Mouse (Mus musculus) ES-Bruce4 (cell line): ENCODE data around the gene Fzd5. TPM values are rescaled to one million over a fixed set of nuclear protein-coding genes. Genes with fewer than 3 reads are reported as not detected.

Source experiments
- H3K27ac ChIP-seq: 2 replicates; pipeline ENCODE4 v1.5.1; 2012; ENCODE audit warnings: low read length, inconsistent platforms; ENCODE audit not compliant: insufficient read depth
- H3K27me3 ChIP-seq: 2 replicates; pipeline ENCODE4 v1.6.1; 2012; ENCODE audit warnings: mild to moderate bottlenecking, low read length, inconsistent platforms; ENCODE audit not compliant: control insufficient read depth, poor library complexity, insufficient read depth, severe bottlenecking
- H3K36me3 ChIP-seq: 2 replicates; pipeline ENCODE4 v1.6.1; 2012; ENCODE audit warnings: inconsistent platforms, mild to moderate bottlenecking, low read length, moderate library complexity; ENCODE audit not compliant: control insufficient read depth, poor library complexity, insufficient read depth, severe bottlenecking
- H3K4me1 ChIP-seq: one replicate; pipeline ENCODE4 v1.8.1; 2011; ENCODE audit warnings: low read length; ENCODE audit not compliant: control insufficient read depth, insufficient read depth
- H3K4me3 ChIP-seq: 2 replicates; pipeline ENCODE4 v1.5.1; 2011; ENCODE audit warnings: low read depth, mild to moderate bottlenecking, low read length
- H3K9ac ChIP-seq: 2 replicates; pipeline ENCODE4 v1.6.1; 2012; ENCODE audit warnings: low read depth, mild to moderate bottlenecking, inconsistent platforms; ENCODE audit not compliant: poor library complexity, severe bottlenecking
- H3K9me3 ChIP-seq: replicated peaks from 2 replicates; pipeline ENCODE4 v1.6.1; 2012; ENCODE audit warnings: mild to moderate bottlenecking, low read length, inconsistent platforms; ENCODE audit not compliant: control insufficient read depth, poor library complexity, insufficient read depth, severe bottlenecking
- CTCF ChIP-seq: IDR thresholded peaks from one replicate; pipeline ENCODE4 v1.8.1; 2011; ENCODE audit warnings: low read depth, low read length
- EP300 ChIP-seq: IDR thresholded peaks from 2 replicates; pipeline ENCODE4 v1.6.1; 2011; ENCODE audit warnings: low read depth, low read length; ENCODE audit not compliant: insufficient read depth
- POLR2A ChIP-seq: IDR thresholded peaks from one replicate; pipeline ENCODE4 v1.8.1; 2011; ENCODE audit warnings: low read length; ENCODE audit not compliant: insufficient read depth
- polyA plus RNA-seq: library from polyadenylated mRNA; stranded (reverse); fragments of >200 nt; gene quantifications from 2 replicates; pipeline ENCODE4 v1.2.4, GENCODE M21; 2011; ENCODE audit warnings: low read depth; ENCODE audit not compliant: missing spikeins, insufficient read depth, insufficient read length

Gene Fzd5
- polyA plus RNA-seq, 1 experiment, result 18.0 TPM

GRCm38 (mm10) chr1:64735781-64736680 lies 1.5 kb downstream of the Fzd5 start:
- Histone ChIP-seq H3K27ac (no peak overlapping the region), H3K9me3 (no peaks in the 10 kb centered on the region), H3K4me1 (no peaks in the 10 kb centered on the region), H3K9ac (peak overlapping the region; percentile 96), H3K27me3 (no peaks in the 10 kb centered on the region), H3K4me3 (peak overlapping the region; percentile 65), H3K36me3 (peaks cover 13% of the 10 kb centered on the region)
- TF ChIP-seq POLR2A (no peak), CTCF (peak; percentile 35), EP300 (0 out of 2 replicates have a peak, but pooled peaks have one; percentile 17)

DNA sequence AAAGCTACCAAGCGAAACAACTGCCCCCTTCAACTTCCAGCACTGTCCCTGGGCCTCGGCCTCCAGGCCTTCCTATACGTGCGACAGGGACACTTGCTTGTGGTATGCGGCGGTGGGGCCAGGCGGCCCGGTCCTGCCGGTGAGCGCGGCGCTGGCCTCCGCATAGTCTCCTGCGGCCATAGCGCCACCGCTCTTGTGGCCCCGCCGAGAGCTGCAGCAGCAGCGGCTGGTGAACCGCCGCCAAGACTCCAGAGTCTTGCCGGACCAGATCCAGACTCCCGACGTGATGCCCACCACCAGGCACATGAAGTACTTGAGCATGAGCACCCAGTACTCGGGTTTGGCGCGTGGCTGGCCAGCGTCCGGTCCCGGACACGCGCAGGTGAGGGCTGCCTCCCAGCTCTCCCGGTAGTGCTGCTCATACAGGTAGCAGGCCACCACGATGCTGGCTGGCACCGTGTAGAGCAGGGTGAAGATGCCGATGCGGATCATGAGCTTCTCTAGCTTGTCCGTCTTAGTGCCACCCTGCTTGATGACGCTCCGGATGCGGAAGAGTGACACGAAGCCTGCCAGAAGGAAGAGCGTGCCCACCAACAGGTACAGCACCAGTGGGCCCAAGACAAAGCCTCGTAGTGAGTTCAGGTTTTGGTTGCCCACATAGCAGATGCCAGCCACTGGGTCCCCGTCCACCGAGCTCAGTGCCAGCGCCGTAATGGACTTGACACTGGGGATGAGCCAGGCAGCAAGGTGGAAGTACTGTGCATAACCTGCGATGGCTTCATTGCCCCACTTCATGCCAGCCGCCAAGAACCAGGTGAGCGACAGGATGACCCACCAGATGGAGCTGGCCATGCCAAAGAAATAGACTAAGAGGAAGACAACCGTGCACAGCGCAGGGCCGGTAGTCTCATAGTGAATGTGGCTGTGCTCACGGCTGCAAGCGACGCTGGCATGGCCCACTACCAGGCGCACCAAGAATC lies 2.5 kb downstream of the Fzd5 start:
- H3K4me1 ChIP-seq, result no peaks in the 10 kb centered on the region
- no peaks in the 10 kb centered on the region for H3K9me3 ChIP-seq
- peaks cover 18% of the 10 kb centered on the region for H3K36me3 ChIP-seq
- H3K27ac ChIP-seq, result no peak overlapping the region
- TF ChIP-seq CTCF (peak; percentile 9), POLR2A (no peak)
- H3K4me3 ChIP-seq, result peak overlapping the region; percentile 65
- H3K27me3 ChIP-seq, result no peaks in the 10 kb centered on the region
- peak overlapping the region; percentile 96 for H3K9ac ChIP-seq

DNA sequence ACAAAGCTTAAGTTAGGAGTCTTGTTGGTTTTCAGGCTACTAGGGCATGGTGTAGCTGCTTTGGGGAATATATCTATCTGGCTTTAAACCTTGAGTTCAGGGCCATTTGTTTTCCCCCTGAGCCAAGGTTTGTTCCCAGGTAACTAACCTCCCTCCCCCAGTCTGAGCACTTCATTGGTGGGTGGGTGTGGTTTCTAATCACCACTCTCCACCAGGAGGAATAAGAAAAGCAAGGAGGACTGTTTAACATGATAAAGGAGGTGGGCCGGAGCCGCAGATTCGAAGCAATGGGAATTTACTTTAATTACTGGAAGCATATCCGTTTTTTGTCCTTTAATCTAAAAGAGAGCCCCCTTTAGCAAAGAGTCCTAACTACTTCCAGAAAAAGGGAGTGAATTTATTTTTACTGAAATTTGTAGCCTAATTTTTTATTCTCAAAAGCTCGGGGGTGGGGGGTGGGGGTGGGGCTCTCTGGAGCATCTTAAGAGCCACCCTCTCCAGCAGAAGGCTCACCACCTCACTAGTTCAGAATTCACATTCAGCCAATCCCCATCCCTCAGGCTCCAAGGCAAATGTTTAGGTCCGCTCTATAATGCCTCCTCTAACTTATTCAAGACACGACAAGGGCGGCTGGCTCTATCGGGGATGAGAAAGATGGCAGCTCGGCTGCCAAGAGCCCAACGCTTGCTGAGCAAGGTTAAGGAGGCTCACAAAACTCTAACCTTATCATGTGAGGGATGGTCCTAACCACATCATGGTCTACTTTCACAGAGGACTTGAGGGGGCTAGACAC lies 3.9 kb downstream of the Fzd5 start:
- no peaks in the 10 kb centered on the region for H3K4me1 ChIP-seq
- peak overlapping the region; percentile 97 for H3K27ac ChIP-seq
- TF ChIP-seq EP300 (peak; percentile 87), POLR2A (no peak), CTCF (no peak)
- H3K9ac ChIP-seq, result peak overlapping the region; percentile 96
- no peaks in the 10 kb centered on the region for H3K9me3 ChIP-seq
- H3K27me3 ChIP-seq, result no peaks in the 10 kb centered on the region
- H3K36me3 ChIP-seq, result peaks cover 27% of the 10 kb centered on the region
- H3K4me3 ChIP-seq, result peak overlapping the region; percentile 68

DNA sequence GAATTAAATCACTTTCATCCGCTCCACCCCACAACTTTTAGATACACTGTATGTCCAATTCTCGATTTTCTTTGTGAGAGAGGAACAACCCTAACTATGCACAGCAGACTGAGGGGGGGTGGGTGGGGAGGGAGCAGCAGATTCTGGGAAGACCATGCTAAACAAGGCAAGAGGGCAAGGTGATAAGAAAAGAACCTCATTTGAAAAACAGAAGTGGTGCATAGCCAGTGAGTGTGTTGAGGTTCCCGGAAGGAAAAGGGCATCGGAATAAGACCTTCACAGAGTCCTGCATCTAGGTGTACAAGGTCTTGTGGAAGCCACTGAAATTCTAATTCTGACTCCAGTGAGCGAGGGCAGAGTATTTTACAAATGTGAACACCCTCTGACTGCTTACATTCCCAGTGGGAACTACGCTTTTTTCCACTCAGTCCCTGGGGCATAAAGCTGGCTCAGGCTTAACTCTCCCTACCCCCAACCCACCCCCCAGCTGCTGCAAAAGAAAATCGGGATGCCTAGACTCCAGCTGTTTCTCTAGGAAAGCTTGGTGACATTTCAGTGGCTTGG lies 4.8 kb downstream of the Fzd5 start:
- H3K36me3 ChIP-seq, result peaks cover 33% of the 10 kb centered on the region
- H3K9ac ChIP-seq, result peak overlapping the region; percentile 41
- peak overlapping the region; percentile 97 for H3K27ac ChIP-seq
- no peaks in the 10 kb centered on the region for H3K9me3 ChIP-seq
- H3K27me3 ChIP-seq, result no peaks in the 10 kb centered on the region
- no peak for TF ChIP-seq CTCF
- peak; percentile 47; the same call in 1 of the 2 replicates for TF ChIP-seq EP300
- peak overlapping the region; percentile 56 for H3K4me3 ChIP-seq
- H3K4me1 ChIP-seq, result peaks cover 3% of the 10 kb centered on the region

DNA sequence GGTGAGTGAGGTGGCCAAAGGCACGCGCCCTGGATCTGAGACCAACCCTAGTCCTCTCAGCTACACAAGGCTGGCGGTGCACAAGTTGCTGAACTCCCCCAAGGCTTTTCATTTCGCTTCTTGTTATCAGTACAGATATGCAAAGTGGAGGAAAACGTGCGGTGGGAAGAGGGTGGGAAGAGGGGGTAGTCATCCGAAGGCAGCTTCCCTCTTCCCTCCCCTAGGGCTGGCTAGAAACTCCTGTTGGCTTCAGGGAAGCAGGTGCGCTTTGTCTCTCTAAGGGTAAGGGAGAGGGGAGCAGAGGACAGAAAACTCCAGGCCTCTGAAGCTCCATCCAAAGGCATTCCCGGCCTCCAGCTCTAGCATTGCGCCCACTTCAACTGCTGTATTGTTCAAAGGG lies 5.4 kb downstream of the Fzd5 start:
- Histone ChIP-seq H3K27ac (peak overlapping the region; percentile 93), H3K4me1 (peaks cover 3% of the 10 kb centered on the region), H3K9me3 (no peaks in the 10 kb centered on the region), H3K27me3 (no peaks in the 10 kb centered on the region), H3K9ac (peak overlapping the region; percentile 31), H3K4me3 (peak overlapping the region; percentile 15), H3K36me3 (peaks cover 35% of the 10 kb centered on the region)
- TF ChIP-seq EP300 (peak; percentile 93), CTCF (no peak)
